Mouse (Mus musculus) effector memory CD4-positive, alpha-beta T cell, adult 5 months (primary cell): ENCODE measurements around the gene Evpl. TPM values are rescaled to one million over a fixed set of nuclear protein-coding genes. Genes with fewer than 3 reads are reported as not detected.

Experiments used
- polyA plus RNA-seq: library from polyadenylated mRNA; unstranded; fragments of 100-300 nt; shearing (Covaris generic); gene quantifications from one replicate; pipeline ENCODE4 v1.2.1, GENCODE M21; 2017

Gene Evpl
- 0.10 TPM for polyA plus RNA-seq

GRCm38 (mm10) chr11:116237742-116238395 is at the start of gene Evpl:
Gene Evpl, minus strand, starts transcription at chr11:116238077.

GRCm38 (mm10) chr11:116280751-116281663 is 43.1 kb upstream of the Evpl start, which contains the start of gene Galr2:
Gene Galr2, plus strand, starts transcription at chr11:116280939.

GRCm38 (mm10) chr11:116274045-116274666 is 36.3 kb upstream of the Evpl start, which contains the start of gene Srp68:
Gene Srp68, minus strand, starts transcription at chr11:116274217.

GRCm38 (mm10) chr11:116198639-116199531 is 39.0 kb downstream of the Evpl start, which contains the start of the genes Ten1 and Acox1:
Gene Ten1, plus strand, starts transcription at chr11:116198855.
Gene Acox1, minus strand, starts transcription at chr11:116199045.

Other genes starting within 250 kb of the Evpl start
- 16.1 TPM for gene Galk1, start 225.4 kb downstream of the Evpl start, polyA plus RNA-seq
- gene H3f3b, start 210.1 kb downstream of the Evpl start, polyA plus RNA-seq = 2,052 TPM
- 35.8 TPM for gene Unk, start 207.8 kb downstream of the Evpl start, polyA plus RNA-seq
- gene Unc13d, start 160.1 kb downstream of the Evpl start, polyA plus RNA-seq = 80.3 TPM
- 312 TPM for gene Wbp2, start 151.1 kb downstream of the Evpl start, polyA plus RNA-seq
- 0.50 TPM for gene Trim47, start 110.9 kb downstream of the Evpl start, polyA plus RNA-seq
- gene Trim65, start 106.9 kb downstream of the Evpl start, polyA plus RNA-seq = 12.1 TPM
- 73.9 TPM for gene Mrpl38, start 99.2 kb downstream of the Evpl start, polyA plus RNA-seq
- gene Fbf1, start 69.9 kb downstream of the Evpl start, polyA plus RNA-seq = 6.1 TPM
- 27.9 TPM for gene Ten1, start 39.2 kb downstream of the Evpl start, polyA plus RNA-seq
- 20.6 TPM for gene Acox1, start 39.0 kb downstream of the Evpl start, polyA plus RNA-seq
- gene Srp68, start 36.1 kb upstream of the Evpl start, polyA plus RNA-seq = 60.8 TPM
- gene Galr2, start 42.9 kb upstream of the Evpl start, polyA plus RNA-seq = not detected
- gene Exoc7, start 69.2 kb upstream of the Evpl start, polyA plus RNA-seq = 46.4 TPM
- gene Foxj1, start 97.3 kb upstream of the Evpl start, polyA plus RNA-seq = 0.24 TPM
- 98.2 TPM for gene Rnf157, start 175.0 kb upstream of the Evpl start, polyA plus RNA-seq
- gene Ubald2, start 196.0 kb upstream of the Evpl start, polyA plus RNA-seq = 963 TPM
- not detected for gene Qrich2, start 228.2 kb upstream of the Evpl start, polyA plus RNA-seq